ENCODE assay signal across 11 mouse cellular contexts in the genomic region with DNA sequence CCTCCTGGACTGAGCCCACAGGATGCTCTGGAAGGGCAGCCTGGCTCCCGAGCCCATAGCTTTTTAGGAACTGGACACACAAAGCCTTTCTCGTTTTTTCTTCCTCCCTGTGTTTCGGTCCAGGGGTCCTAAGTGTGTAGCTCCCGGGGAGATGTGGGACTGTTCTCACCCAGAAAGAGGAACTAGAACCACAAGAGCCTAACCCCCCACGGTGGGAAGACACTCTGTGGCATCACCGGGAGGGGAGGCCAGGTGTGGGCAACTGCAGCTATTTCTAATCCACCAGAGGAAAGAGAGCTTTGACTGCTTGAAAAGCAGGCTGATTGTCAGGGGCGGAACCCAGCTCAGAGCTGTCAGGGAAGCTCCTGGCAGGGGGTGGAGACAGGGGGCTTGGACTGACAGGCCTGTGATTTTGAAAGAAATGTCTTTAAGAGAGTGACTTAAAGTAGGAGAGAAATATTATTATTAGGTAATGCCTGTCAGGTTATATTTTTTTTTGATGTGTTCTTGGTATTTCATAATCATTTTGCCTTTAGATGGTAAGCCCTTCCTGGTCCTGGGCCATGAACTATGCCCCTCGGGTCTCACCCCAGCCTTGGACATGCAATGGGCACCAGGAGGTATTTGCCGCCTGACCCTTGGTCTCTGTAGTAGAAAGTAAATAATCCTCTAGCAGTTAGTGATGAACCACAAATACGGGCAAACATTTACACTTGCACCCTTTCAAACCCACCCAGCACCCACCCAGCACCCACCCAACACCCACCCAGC. TPM values are rescaled to one million over a fixed set of nuclear protein-coding genes. Genes with fewer than 3 reads are reported as not detected.
DNase-seq lines count a peak whose midpoint lies in the region; ATAC-seq and TF ChIP-seq lines count a peak whose summit lies in the region.
"Not testable (repeated sequence)": the region's sequence is repeated elsewhere in the genome, so short reads cannot be mapped to it uniquely, and the experiment has no call there.
"Had no signal": no experiment of that assay in that cellular context is flagged by ENCODE, and none has a peak within 500 bp of the region (broad histone marks: within the 10 kb centered on the region; RNA-seq: fewer than 3 reads in every experiment).

No protein-coding gene starts in this region.

- H3K4me2 ChIP-seq in CH12.LX (ENCODE audit: insufficient read depth, low read depth, poor library complexity, severe bottlenecking); forebrain, embryonic 12.5 days; midbrain, embryonic 13.5 days (replicated peaks): not testable (repeated sequence)
- 0 out of 2 replicates have a peak overlapping the region, but pooled peaks have one; percentile 1 for H3K4me2 ChIP-seq in liver, embryonic 16.5 days (ENCODE audit: low read depth, low read length)

- TF ChIP-seq CTCF in CH12.LX (conservative IDR thresholded peaks at IDR 0.05 in 1 of 2, IDR thresholded peaks at IDR 0.05 in 1 of 2; ENCODE audit: low read depth in 2 of 2, low read length in 2 of 2); liver, adult 2 months (IDR thresholded peaks at IDR 0.05; ENCODE audit: low read depth, low read length): not testable (repeated sequence)

- not testable (repeated sequence) for H3K27ac ChIP-seq in CH12.LX (ENCODE audit: insufficient read depth, low read depth); midbrain, embryonic 13.5 days
- H3K27ac ChIP-seq in forebrain, embryonic 12.5 days, result 0 out of 2 replicates have a peak overlapping the region, but pooled peaks have one; percentile 50
- peak overlapping the region; percentile 99 for H3K27ac ChIP-seq in liver, adult 2 months (replicated peaks; ENCODE audit: insufficient read depth, low read depth, low read length)
- H3K27ac ChIP-seq in liver, embryonic 16.5 days (ENCODE audit: low read length), result peak overlapping the region; percentile 70

- H3K79me2 ChIP-seq in CH12.LX (replicated peaks; ENCODE audit: control insufficient read depth, extremely low read depth, insufficient read depth, poor library complexity, severe bottlenecking), result not testable (repeated sequence)
- peaks cover 17% of the 10 kb centered on the region; the same call in 1 of the 2 replicates for H3K79me2 ChIP-seq in liver, adult 2 months (ENCODE audit: control insufficient read depth, insufficient read depth, low read length)

- in situ Hi-C loops in CH12.LX (cut with MboI; ENCODE audit: low pct_ligation_motif_present, low pct_unique_long_range_greater_than_20kb, low sequenced_read_pairs), result not testable (repeated sequence)

- TF ChIP-seq RAD21 in CH12.LX (IDR thresholded peaks at IDR 0.05; ENCODE audit: low read depth, low read length), result not testable (repeated sequence)

- peaks cover 4 to 21% of the 10 kb centered on the region in 2 experiments for H3K4me1 ChIP-seq in CH12.LX (ENCODE audit: control insufficient read depth in 1 of 2, insufficient read depth in 2 of 2)
- H3K4me1 ChIP-seq in forebrain, embryonic 12.5 days, result peaks cover 21% of the 10 kb centered on the region
- peaks cover 23% of the 10 kb centered on the region for H3K4me1 ChIP-seq in liver, adult 2 months (ENCODE audit: control insufficient read depth, insufficient read depth, low read length)
- H3K4me1 ChIP-seq in liver, embryonic 16.5 days (ENCODE audit: control insufficient read depth, low read depth, low read length), result not testable (repeated sequence)
- peaks cover 20% of the 10 kb centered on the region for H3K4me1 ChIP-seq in midbrain, embryonic 13.5 days (replicated peaks)

- not testable (repeated sequence) for H3K4me3 ChIP-seq in CH12.LX (replicated peaks in 1 of 3; ENCODE audit: low read depth in 2 of 3, low read length in 2 of 3, poor library complexity in 1 of 3); forebrain, embryonic 12.5 days (replicated peaks); liver, embryonic 16.5 days (ENCODE audit: low read depth, low read length); midbrain, embryonic 13.5 days (replicated peaks)
- peak overlapping the region; percentile 45 for H3K4me3 ChIP-seq in liver, adult 2 months (ENCODE audit: insufficient read depth, low read depth, low read length)

- not testable (repeated sequence) for ATAC-seq in forebrain, embryonic 12.5 days (ENCODE audit: low FRiP score)
- peak; percentile 98 for ATAC-seq in granulocyte monocyte progenitor cell, adult 5-6 weeks (replicated peaks; ENCODE audit: poor library complexity, severe bottlenecking)
- peak; percentile 86 for ATAC-seq in liver, embryonic 16.5 days (ENCODE audit: low read depth)
- peak; percentile 32; the same call in 1 of the 2 replicates for ATAC-seq in midbrain, embryonic 13.5 days

- not testable (repeated sequence) for H3K36me3 ChIP-seq in CH12.LX (replicated peaks in 1 of 2; ENCODE audit: control insufficient read depth in 1 of 2, insufficient read depth in 1 of 2, low read length in 1 of 2); forebrain, embryonic 12.5 days (replicated peaks); liver, embryonic 16.5 days (ENCODE audit: control insufficient read depth, insufficient read depth); midbrain, embryonic 13.5 days; splenic B cell, adult 2 months (ENCODE audit: control insufficient read depth, insufficient read depth, low read length, poor library complexity, severe bottlenecking)
- H3K36me3 ChIP-seq in liver, adult 2 months (ENCODE audit: control insufficient read depth, insufficient read depth, low read length), result peaks cover 25% of the 10 kb centered on the region

- peak; percentile 68; the same call in 1 of the 2 replicates for TF ChIP-seq EP300 in CH12.LX (IDR thresholded peaks at IDR 0.05; ENCODE audit: low read length)

- H3K27me3 ChIP-seq in CH12.LX (replicated peaks); forebrain, embryonic 12.5 days; liver, adult 2 months (ENCODE audit: control insufficient read depth, insufficient read depth, low read length); liver, embryonic 16.5 days (ENCODE audit: control insufficient read depth, insufficient read depth, low read depth, low read length); midbrain, embryonic 13.5 days; splenic B cell, adult 2 months (ENCODE audit: control insufficient read depth, insufficient read depth, low read length, poor library complexity, severe bottlenecking): not testable (repeated sequence)

- dilution Hi-C loops in CH12.LX (cut with MboI; ENCODE audit: extremely low pct_ligation_motif_present, extremely low pct_unique_long_range_greater_than_20kb, low sequenced_read_pairs), result not testable (repeated sequence)

- DNase-seq in CH12.LX (ENCODE audit: extremely low read depth), result peak; percentile 65
- peak; percentile 38 for DNase-seq in kidney, adult 11 months
- DNase-seq in liver, adult 2 months (ENCODE audit: extremely low read depth, low read depth, low spot score), result peak; percentile 34
- peak; percentile 54 for DNase-seq in splenic B cell, adult 2 months (ENCODE audit: low read depth, low spot score)

- not testable (repeated sequence) for H3K9ac ChIP-seq in CH12.LX (ENCODE audit: insufficient read depth, low read depth)
- H3K9ac ChIP-seq in forebrain, embryonic 12.5 days, result 0 out of 2 replicates have a peak overlapping the region, but pooled peaks have one; percentile 25
- H3K9ac ChIP-seq in liver, adult 2 months (ENCODE audit: low read depth, low read length), result peak overlapping the region; percentile 71
- 0 out of 2 replicates have a peak overlapping the region, but pooled peaks have one; percentile 15 for H3K9ac ChIP-seq in liver, embryonic 16.5 days (ENCODE audit: low read depth, low read length)
- H3K9ac ChIP-seq in midbrain, embryonic 13.5 days (replicated peaks), result 0 out of 2 replicates have a peak overlapping the region, but pooled peaks have one; percentile 5

- 23% methylated on average over 9 of the region's 10 CpGs for WGBS in forebrain, embryonic 12.5 days
- WGBS in liver, adult 2 months, result 23% methylated on average over 10 of the region's 10 CpGs
- WGBS in liver, embryonic 16.5 days (ENCODE audit: insufficient replicate concordance), result 15% methylated on average over 8 of the region's 10 CpGs
- WGBS in midbrain, embryonic 13.5 days, result 28% methylated on average over 10 of the region's 10 CpGs

- H3K9me3 ChIP-seq in CH12.LX (replicated peaks; ENCODE audit: low read length); forebrain, embryonic 12.5 days; liver, embryonic 16.5 days (replicated peaks; ENCODE audit: control insufficient read depth, low read length); midbrain, embryonic 13.5 days: not testable (repeated sequence)

- TF ChIP-seq POLR2A in CH12.LX (IDR thresholded peaks at IDR 0.05; ENCODE audit: low read depth, low read length); liver, adult 2 months (IDR thresholded peaks at IDR 0.05; ENCODE audit: extremely low read depth, insufficient read depth, low read length): not testable (repeated sequence)

TF ChIP-seq in CH12.LX, 34 proteins besides CTCF, POLR2A, EP300 and RAD21:
- peak; percentile 37; the same call in 1 of the 2 replicates for TF ChIP-seq ETS1 (conservative IDR thresholded peaks at IDR 0.05; ENCODE audit: low read depth, low read length)
- peak; percentile 59; the same call in 1 of the 2 replicates for TF ChIP-seq IRF4 (IDR thresholded peaks at IDR 0.05; ENCODE audit: low read depth, low read length)
- 0 out of 2 replicates have a peak, but pooled peaks have one; percentile 45 for TF ChIP-seq MEF2A (IDR thresholded peaks at IDR 0.05; ENCODE audit: borderline replicate concordance, low read depth, low read length)
- TF ChIP-seq BHLHE40 (IDR thresholded peaks at IDR 0.05; ENCODE audit: low read depth, low read length), result peak; percentile 12; the same call in 1 of the 2 replicates

RNA-seq across cellular contexts. Expression of gene Upb1, which starts 10.6 kb away (rescaled TPM):
- 2.0 and 2.8 TPM in 2 replicates for total RNA-seq in CH12.LX (2012; rRNA removed)
- total RNA-seq in CH12.LX (2014; rRNA removed), result 1.3 and 1.9 TPM in 2 replicates
- polyA plus RNA-seq in CH12.LX (2012; ENCODE audit: insufficient read length, low read depth), result 1.6 and 1.7 TPM in 2 replicates
- not detected in 2 replicates for polyA plus RNA-seq in forebrain, embryonic 12.5 days (2016; fragmentation: Nextera tagmentation; extraction: Ambion mirVana)
- total RNA-seq in granulocyte monocyte progenitor cell, adult 5-6 weeks (2014; fragmentation: Nextera tagmentation), result not detected in 2 replicates
- total RNA-seq in granulocyte monocyte progenitor cell, adult 5-6 weeks (2017), result 0.31 TPM in 1 of 2 replicates, not detected in the other
- 220 and 232 TPM in 2 replicates for total RNA-seq in liver, adult 2 months (2014; rRNA removed)
- polyA plus RNA-seq in liver, adult 2 months (2012; rRNA removed), result 120 and 125 TPM in 2 replicates
- polyA plus RNA-seq in liver, embryonic 16.5 days (2015; fragmentation: Nextera tagmentation; extraction: Ambion mirVana), result 29.5 and 40.4 TPM in 2 replicates
- not detected in 2 replicates for polyA plus RNA-seq in midbrain, embryonic 13.5 days (2015; fragmentation: Nextera tagmentation; extraction: Ambion mirVana)
- total RNA-seq: gastrocnemius, postnatal 36 days; MEL had no signal
- polyA plus RNA-seq: neural tube, embryonic 13.5 days had no signal

Comparison
In these comparisons a context has a peak if more than half of its experiments do, and no peak if none do; other contexts are left out.
1. RNA of gene Upb1, which starts 10.6 kb away (polyA plus RNA-seq): 120 to 125 TPM in liver, adult 2 months and 29.5 to 40.4 TPM in liver, embryonic 16.5 days; 1.6 to 1.7 TPM in CH12.LX, not detected in forebrain, embryonic 12.5 days and not detected in midbrain, embryonic 13.5 days; every median in the first group is over 10 times any median in the second.
2. Peak in every context shown above with its lines, with median percentiles within 50 percentile points of each other: DNase-seq.